Mouse (Mus musculus): ENCODE results near the gene Ccr9.
A peak's percentile ranks its signal among the peaks of the same experiment; 100 is the strongest.
"Not testable (repeated sequence)": the region's sequence is repeated elsewhere in the genome, so short reads cannot be mapped to it uniquely, and the experiment has no call there.

The Ccr9 gene

DNA sequence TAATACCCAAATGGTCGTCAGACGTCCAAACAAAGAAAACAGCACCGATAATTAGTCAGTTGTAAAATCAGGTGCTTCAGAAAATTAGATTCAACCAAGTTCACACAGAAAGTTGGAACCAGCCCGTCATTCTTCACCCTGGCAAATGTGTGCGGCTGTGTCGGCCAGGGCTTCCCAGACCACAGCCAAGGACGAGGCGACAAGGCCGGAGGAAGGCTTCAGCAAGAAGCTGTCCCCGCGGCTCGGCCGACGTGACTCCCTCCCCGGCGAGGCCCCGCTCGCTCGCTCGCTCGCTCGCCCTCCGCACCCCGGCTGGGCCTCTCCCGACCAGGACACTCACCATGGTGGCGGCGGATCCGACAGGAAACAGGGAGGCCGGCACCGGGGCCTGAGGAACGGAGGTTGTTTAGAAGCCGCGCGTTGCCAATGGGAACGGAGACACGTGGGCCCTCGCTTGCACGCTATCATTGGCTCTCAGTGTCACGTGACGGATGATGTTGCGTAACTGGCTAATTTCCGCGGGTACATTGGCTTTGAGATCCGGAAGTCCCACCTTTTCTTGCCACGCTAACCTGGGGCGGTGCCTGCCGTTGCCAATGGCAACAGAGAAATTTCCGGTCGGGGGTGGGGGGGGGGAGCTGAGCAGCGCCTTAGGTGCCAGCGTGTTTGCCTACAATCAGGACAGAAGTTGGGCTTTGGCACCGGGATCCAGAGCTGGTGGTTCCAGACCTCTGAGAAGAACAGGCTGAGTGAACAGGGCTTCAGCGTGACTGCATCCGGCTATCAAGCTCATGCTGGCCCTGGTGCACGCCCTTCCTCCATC lies 39.2 kb downstream of the Ccr9 start, which contains the start of gene Lztfl1:
Lztfl1 (minus strand) TSS at position 512 of the 823 bp plus-strand sequence.
- DNase-seq = peak; percentile 97

DNA sequence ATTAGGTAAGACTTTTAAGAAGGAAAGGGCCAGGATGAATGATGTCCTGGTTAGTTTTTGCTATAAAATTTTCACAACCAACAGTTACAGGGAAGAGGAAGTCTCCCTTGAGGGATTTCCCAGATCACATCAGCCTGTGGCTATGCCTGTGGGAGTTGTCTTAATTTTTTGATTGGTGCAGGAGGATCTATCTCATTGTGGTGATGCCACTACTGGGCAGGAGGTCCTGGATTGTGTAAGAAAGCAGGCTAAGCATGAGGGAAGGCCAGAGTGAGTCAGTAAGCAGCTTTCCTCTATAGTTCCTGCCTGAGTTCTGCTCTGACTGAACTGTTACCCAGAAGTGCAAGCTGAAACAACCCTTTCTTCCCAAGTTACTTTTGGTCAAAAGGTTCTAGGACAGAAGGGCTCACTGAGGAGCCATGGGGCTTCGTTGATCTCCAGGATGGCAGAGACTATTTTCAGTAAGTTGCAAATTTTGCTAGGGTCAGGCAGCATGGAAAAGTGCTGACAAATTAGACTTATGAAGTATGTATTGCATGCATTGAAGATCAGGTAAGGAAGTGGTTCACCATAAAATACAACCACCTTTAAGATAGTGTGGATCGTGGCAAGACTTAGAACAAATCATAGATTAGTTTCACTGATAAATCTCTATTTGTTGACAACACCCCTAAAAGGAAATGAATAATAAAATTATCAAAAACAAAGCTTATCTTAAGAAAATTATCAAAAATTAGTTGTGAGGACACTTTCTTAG lies 44.7 kb downstream of the Ccr9 start:
- peak in 1 of 2 experiments; percentile 7 for DNase-seq

DNA sequence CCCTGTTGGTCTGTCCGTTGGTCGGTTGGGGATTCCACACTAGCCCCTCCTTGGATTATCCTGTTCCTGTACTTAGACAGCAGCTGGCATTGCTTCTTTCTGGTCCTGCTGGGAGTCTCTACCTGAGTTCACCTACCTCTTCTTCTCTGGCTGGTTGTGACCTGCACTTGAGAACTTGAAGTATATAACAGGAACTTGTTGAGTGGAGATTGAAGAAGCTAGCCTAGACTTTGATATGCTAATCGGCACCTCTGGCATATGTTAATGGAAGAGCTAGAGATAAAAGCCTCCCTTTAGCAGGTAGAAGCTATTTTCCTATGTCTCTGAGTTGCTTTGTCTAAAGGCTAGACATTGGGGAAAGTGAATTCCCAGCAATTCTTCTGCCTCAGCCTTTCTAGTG lies 53.0 kb downstream of the Ccr9 start:
- no peak for DNase-seq

DNA sequence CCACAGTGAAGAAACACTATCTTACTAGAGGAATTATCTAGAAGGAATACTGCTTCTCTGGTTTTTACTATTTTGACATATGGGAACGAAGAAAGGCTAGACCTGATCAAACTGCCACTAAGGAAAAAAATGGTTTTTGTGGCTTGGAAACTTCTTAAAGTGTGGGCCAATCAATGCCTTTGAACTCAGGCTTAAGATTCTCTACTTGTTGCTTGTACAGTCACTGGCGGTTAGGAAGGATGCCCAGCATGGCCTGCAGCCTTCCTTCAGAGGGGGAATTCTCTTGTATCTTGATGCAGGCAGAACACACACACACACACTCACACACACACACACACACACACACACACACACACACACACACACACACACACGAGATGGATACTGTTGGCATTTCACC lies 55.9 kb downstream of the Ccr9 start:
- DNase-seq = no peak

DNA sequence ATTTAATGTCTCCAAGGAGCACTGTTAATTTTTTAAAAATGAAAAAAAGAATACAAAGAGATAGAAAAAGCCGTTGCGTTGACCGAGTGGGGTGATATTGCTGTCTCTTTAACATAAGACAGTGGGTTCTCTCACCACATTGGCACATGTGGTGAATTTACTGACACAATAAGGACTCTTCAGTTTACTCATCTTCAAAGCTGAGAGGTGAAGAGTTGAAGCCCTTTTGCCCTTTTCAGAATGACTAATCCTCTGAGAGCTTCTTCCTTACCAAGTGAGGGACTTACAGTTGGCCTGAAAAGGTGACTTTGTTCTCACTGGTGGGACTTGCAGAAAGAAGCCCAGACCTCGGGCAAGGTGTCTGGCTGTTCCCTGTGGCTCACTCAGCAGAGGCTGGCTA lies 62.6 kb downstream of the Ccr9 start:
- no peak for DNase-seq

DNA sequence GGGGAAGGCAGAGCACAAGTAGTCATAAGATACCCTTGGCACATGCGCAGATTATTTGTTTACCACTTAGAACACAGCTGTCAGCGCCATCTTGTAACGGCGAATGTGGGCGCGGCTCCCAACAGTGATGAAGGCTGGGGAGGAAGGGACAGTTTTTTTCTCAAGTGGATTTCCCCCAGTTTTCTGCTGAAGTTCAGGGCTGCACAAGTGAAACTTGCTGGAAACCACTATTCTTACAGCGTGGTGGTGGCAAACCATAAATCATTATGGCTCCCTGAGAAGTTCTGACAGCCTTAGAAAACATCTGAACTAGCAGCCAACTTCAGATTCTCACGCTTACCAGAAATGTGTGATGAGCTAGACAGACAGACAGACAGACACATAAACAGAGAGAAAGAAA lies 71.4 kb downstream of the Ccr9 start:
- not testable (repeated sequence) for DNase-seq

DNA sequence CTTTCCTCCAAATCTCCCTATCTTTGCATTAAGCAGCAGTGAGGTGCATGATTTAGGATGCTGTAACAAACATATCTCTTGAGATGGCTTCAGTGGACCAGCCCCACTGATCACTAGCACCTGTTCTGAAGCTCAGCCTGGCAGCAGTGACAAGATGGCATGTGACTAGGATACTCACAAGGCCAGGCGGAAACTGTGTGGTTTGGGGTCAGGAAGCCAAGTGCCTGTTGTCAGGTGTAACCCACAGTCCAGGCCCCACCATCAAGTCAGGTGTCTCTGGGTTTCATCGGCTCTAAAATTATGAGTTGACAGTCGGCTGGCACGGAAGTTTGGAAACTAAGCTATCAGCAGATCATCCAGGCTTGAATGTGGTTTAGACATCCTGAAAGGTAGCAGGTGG lies 76.1 kb downstream of the Ccr9 start:
- peak; percentile 27 to 36 for DNase-seq

DNA sequence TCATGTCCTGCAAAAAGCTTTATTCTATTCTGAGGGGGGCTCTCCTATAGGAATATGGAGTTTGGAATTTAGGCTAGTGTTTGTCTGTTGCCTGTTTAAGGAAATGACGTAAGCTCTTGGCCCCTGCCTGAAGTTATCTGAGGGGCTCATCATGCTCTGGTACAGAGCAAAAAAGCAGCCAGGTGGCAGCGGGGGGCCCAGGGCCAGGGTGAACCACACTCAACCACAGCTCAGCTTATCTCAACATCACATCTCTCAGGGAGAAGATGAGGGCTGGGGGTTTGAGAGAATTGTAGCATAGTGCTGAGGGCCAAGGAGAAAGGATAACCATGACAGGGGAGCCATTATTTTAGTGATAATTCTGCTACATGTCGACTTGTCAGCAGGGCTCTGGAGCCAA lies 78.5 kb downstream of the Ccr9 start:
- DNase-seq = peak in 1 of 2 experiments; percentile 24

DNA sequence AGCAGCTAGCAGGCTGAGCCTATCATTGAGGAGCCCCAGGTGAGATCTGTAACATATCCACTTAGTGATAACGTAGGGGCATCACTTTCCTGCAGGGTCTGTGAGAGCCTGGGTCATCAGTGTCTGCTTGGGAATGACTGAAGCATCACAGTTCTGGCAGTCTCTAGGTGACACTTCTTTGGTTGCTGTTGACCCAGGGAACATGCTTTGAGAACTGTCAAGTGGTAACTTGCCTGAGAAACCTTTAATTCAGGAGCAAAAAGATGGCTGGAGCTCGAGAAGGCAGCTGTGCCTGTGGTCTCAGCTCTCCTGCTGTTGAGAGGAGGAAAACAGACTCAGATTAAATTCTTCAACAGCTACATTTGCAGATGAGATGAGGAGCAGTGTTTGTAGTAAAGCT lies 79.1 kb downstream of the Ccr9 start:
- DNase-seq = no peak

DNA sequence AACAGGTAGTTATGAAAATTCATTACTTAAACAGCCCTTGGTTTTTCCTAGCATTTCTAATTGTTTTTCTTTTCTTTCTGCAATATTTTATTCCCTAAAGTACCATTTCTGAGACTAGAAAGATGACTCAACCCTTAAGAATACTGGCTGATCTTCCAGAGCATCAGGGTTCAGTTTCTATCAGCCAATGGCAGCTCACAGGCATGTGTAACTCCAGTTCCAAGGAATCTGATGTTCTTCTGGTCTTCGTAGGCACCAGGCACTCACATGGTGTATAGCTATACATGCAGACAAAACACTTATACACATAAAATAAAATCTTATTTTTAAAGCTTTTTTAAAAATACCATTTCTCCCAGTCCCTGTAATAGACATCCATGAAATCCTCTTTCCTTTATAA lies 79.9 kb downstream of the Ccr9 start:
- DNase-seq = no peak

DNA sequence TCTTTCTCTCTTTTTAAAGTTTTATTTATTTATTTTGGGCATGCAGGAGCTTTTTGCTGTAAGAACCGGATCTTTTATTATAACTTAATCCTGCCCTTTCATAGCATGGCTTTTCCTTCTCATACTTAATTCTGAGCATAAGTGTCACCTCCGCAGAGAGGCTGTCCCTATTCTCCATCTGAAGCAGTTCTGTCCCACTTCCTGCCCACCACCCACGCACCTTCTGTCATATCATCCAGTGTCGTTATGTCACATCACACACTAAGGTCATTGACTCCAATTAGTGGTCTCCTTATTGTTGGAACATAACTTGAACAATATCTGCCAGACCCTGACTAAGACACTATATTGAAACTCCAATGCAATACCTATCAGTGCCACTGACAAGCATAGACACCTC lies 80.4 kb downstream of the Ccr9 start:
- no peak for DNase-seq

DNA sequence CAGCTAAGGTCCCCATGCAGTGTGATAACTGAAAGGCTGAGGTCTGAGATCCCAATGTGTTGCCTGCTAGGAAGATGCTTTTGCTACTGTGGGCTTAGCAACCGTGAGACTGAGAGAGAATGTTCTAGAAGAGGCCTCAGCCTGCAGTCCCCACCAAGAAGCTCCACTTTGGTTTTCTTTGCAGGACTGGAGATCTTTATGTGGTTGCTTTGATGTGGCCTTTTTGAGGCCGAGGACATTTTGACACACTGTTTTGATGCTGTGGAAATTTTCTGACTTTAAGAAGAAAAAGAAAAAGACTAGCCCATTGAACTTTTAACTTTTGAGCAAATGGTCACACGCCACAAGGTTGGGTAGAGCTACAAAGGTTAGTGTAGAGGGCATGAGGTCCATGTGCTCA lies 82.6 kb downstream of the Ccr9 start:
- DNase-seq = no peak

DNA sequence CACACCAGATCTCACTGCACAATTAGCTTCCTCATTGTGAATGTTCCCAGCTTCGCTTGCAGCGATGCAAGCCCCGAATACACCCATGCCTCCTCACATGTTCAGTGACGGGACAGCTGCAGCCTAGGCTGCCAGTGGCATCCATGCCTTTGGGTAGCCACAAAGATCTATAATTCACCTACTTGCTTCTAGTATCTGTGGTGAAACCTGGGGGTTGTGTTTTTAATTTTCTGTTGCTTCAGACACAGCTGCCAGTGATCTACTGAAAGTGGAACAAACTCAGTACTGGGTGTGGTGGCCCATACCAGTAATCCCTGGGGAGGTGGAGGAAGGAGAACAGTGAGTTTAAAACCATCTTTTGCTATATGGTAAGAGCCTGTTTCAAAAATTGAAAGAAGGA lies 84.6 kb downstream of the Ccr9 start:
- no peak for DNase-seq

DNA sequence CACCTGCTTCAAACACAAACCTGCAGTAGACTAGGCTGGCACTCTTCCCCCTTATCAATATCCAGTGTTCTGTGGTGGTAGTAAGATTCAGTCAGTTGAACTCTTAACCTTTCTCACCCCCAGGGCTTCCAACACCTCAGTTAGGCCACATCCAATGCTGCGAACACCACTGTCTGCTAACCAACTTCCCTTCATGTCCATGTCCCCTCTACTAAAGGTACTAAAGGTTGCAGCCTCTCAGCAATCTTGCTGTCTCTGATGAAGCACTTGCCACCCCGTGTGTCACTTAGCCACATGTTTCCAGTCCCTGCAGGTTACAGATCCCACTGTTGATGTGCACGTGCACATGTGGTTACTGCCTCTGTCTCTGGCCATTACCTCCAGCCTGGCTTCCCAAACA lies 85.5 kb downstream of the Ccr9 start:
- DNase-seq = no peak

DNA sequence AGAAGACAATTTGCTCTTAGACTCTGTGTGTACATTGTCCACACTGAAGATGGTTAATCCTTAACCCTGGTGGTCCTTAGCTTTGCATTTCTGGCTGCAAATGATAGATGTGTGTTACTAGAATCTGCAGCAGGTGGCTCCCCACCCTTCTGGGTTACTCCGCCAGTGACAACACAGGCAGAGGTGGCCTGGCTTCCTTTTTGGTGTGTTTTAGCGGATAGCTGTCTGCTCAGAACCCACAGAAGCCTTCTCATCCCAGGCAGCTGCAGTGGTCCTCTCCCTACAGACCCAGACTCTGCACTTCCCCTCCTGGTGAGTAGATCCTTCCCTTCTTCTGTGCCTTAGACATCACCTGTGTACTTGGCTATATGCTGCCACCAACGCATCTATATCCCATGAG lies 88.8 kb downstream of the Ccr9 start:
- no peak for DNase-seq

DNA sequence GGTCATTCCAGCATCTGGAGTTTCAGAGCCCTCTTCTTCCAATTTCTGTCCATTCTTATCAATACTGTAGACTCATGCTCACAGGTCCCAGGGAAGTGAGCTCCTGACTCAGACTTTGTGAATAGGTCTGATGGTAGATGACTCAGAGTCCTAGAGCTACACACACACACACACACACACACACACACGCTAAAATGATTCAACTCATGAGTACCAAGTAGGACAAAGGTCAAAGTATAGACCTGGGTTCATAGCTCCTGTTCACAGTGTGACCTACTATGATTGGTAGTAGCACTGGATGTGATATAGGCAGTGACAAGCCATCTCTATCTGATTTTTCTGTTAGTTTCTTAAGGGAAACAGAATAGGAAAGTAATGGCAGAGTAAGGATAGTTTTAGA lies 90.2 kb downstream of the Ccr9 start:
- DNase-seq = no peak

DNA sequence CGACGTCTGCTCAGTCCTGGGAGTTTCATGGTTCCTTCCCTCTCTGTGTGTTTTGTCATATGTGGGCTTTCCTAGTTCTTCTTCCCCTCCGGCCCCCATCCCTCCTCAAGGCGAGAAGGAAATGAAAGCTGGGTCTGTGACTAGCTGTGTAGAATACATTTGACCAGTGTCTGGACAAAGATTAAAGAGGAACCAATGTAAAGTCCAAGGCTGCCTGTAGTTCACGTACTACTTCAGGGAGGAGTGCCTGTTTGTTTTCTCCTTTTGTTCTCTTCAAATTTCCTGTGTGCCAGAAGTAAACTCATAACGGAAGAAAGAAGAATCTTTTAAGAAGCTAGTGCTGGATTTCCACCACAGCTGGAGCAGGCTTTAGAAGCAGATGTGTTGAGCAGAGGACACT lies 91.3 kb downstream of the Ccr9 start:
- peak in 1 of 2 experiments; percentile 23 for DNase-seq

DNA sequence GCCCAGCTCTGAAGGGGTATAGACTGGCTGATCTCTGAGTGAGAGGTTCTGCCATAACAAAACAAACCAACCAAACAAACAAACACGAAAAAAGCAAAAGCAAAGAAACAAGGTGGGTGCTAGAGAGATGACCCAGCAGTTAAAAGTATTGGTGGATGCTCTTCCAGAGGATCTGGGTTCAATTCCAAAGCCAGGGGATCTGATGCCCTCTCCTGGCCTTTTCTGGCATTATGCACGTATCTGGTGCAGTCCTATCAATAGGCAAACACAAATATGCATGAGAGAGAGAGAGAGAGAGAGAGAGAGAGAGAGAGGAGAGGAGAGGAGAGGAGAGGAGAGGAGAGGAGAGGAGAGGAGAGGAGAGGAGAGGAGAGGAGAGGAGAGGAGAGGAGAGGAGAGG lies 95.1 kb downstream of the Ccr9 start:
- DNase-seq = peak in 1 of 2 experiments; percentile 27

DNA sequence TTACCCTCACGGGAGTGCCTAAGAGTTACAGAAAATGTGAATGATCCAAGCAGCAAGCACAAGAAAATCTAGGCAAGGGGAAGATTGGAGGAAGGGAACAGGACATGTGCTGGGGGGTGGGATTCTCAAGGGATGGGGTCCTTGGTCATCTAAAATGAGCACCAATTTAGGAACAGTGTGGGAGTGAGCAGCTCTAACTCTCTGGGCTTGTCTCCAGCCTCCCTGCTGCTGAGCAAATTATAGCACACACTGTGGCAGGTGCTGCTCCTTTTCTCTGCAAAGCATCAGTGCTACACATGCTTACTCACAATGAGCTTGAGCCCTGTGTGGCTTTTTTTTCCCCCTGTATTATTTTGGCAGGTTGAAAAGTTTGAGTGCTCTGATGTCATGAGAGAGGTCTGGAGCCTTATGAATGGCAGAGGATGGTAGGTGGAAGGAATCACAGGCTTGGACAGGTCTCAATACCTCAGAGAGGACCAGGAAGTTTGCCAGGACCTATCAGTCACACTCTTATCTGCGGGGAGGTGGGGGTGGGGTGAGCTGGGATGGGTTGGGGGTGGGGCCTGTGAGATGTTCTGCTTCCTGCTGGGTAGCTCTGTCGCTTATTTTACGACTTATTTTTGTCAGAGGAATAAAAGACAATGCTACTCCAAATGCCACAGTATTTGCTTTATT lies 110.8 kb downstream of the Ccr9 start:
- no peak for DNase-seq

DNA sequence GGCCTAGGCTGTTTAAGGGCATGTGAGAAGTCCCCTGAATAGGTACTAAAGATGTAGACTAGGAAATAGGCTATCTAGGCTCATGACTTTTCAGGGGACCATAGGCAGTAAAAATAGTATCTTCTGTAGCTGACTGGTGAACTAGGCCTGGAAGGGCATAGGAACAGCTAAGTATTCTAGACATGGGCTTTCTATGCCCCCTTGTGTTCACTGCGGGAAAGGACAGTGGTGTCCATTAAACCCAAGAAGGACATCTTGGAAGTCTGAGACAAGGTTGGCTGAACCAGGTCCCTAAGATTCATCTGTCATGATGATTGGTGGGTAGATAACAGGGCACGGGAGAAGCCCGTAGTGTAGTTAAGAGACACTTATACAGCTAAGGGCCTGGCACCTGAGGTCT lies 117.9 kb downstream of the Ccr9 start:
- DNase-seq = peak in 1 of 2 experiments; percentile 58

DNA sequence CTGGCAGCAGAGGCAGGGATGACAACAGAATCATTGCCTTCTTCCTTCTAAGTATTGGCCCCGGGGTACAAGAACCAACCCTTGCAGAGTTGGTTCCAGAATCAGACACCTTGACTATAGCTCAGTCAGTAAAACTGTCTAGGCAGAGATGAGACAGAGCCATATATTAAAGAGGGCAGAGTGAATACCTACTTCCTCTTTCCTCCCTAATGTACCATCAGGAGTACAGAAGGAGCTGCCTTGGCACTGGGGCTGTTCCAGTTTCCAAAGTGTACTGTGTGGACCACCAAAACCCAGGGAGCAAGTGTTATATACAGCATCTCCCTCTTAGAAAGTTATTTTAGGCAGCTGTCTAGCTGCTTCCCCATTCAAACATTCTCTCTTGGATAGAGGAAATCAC lies 123.3 kb downstream of the Ccr9 start:
- DNase-seq = no peak

DNA sequence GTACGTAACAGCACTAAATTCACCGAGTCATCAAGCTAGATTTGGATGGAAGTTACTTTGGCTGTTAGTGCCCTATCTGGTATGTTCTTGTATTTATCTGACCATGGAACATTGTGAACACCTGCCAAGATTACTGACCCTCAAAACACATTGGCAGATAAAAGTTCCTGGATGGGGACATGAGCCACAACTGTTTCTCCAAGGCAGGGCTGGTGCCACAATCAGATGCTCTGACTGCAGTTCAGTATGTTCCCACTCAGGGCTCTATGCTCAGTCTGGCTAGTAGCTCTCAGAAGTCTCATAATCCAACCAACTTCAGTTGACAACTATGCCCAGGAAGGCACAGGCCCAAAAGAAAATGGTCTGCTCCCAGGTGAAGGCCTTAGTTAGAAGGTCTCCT lies 124.2 kb downstream of the Ccr9 start:
- no peak for DNase-seq

DNA sequence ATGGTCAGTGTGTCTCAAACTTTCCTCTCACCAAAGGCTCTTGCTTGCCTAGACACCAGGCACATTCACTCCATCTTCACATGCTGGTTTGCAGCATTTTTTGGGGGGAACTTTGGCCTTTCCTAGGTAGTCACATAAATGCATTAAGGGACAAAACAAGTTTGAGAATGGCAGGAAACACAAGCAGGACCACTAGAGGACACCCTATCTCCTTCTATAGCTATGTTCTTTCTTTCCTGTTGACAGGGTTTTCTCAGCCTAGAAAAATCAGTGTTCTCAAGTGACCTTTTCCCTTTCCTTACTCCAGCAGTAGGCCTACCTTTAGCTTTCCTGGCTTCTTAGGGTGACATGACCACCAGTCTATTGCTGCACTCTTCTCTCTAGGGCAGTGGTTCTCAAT lies 124.7 kb downstream of the Ccr9 start:
- DNase-seq = no peak

DNA sequence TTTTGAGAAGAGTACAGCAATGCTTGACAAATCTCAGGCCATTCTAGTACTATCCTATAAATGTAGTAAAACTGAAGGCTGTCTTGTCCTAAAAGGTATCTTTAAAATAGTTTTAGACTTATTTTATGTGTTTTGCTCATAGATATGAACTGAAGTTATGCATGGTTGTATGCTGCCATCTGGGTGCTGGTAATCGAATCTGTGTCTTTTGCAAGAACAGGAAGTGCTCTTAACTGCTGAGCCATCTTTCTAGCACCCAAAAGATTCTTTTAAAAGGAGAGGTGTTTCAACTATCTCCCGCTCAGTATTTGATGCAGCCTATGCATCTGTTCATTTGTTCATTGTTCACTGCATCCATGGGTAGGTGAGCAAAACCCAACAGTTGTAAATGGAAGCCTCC lies 127.0 kb downstream of the Ccr9 start:
- DNase-seq = no peak

Data from lung, postnatal 4 days (tissue).